Mouse (Mus musculus) embryonic facial prominence, embryonic 14.5 days (tissue): ENCODE measurements around the gene Fam234a. TPM values are rescaled to one million over a fixed set of nuclear protein-coding genes. Genes with fewer than 3 reads are reported as not detected.

Experiments
- ATAC-seq: fragments of 200-750 bp; cut with Nextera tagmentation; 2 replicates; pipeline ENCODE4 v1.8.0; 2017; ENCODE audit warnings: low read depth, moderate number of reproducible peaks, moderate TSS enrichment
- DNase-seq: peaks from one replicate; pipeline ENCODE4 v3.0.0-alpha.2; 2015; ENCODE audit warnings: low spot score
- H3K27ac ChIP-seq: fragments of 300-500 bp; sonication (generic); replicated peaks from 2 replicates; pipeline ENCODE4 v1.5.1; 2014; ENCODE audit warnings: low read depth, mild to moderate bottlenecking, low read length, moderate library complexity
- H3K27me3 ChIP-seq: fragments of 300-500 bp; sonication (generic); replicated peaks from 2 replicates; pipeline ENCODE4 v1.6.1; 2014; ENCODE audit warnings: low read length; ENCODE audit not compliant: control insufficient read depth, insufficient read depth
- H3K36me3 ChIP-seq: fragments of 300-500 bp; sonication (generic); 2 replicates; pipeline ENCODE4 v1.6.1; 2014; ENCODE audit warnings: low read length, mixed read lengths; ENCODE audit not compliant: control insufficient read depth, insufficient read depth
- H3K4me1 ChIP-seq: fragments of 300-500 bp; sonication (generic); 2 replicates; pipeline ENCODE4 v1.6.1; 2014; ENCODE audit warnings: antibody characterized with exemption, low read length; ENCODE audit not compliant: control insufficient read depth, insufficient read depth
- H3K4me2 ChIP-seq: fragments of 300-500 bp; sonication (generic); 2 replicates; pipeline ENCODE4 v1.6.1; 2014; ENCODE audit warnings: low read depth, mild to moderate bottlenecking, low read length, moderate library complexity, mixed read lengths
- H3K4me3 ChIP-seq: fragments of 300-500 bp; sonication (generic); 2 replicates; pipeline ENCODE4 v1.5.1; 2014; ENCODE audit warnings: low read depth, mild to moderate bottlenecking, low read length
- H3K9ac ChIP-seq: fragments of 300-500 bp; sonication (generic); 2 replicates; pipeline ENCODE4 v1.6.1; 2014; ENCODE audit warnings: low read depth, mild to moderate bottlenecking, low read length, moderate library complexity, mixed read lengths
- H3K9me3 ChIP-seq: fragments of 300-500 bp; sonication (generic); 2 replicates; pipeline ENCODE4 v1.6.1; 2016; ENCODE audit warnings: low read length; ENCODE audit not compliant: control insufficient read depth
- WGBS: fragments of 180-500 bp; shearing (Covaris S2); extraction: QIAGEN DNeasy Blood & Tissue Kit; methylation state at CpG from one replicate; pipeline ENCODE4 v1.1.7; 2014; 5-methylcytosine and 5-hydroxymethylcytosine counted together
- polyA plus RNA-seq: library from polyadenylated mRNA; unstranded; fragments of >200 nt; fragmentation: Nextera tagmentation; extraction: Ambion mirVana; gene quantifications from 2 replicates; pipeline ENCODE4 v1.2.1, GENCODE M21; 2014

Fam234a gene
- polyA plus RNA-seq, 1 experiment from 2014 or later: 39.4 TPM

- 95% methylated on average over 3 of the region's 3 CpGs for WGBS
- Histone ChIP-seq H3K4me2 (no peak overlapping the region), H3K4me3 (no peak overlapping the region), H3K4me1 (no peaks in the 10 kb centered on the region), H3K9me3 (no peaks in the 10 kb centered on the region), H3K36me3 (peaks cover 94% of the 10 kb centered on the region), H3K27ac (no peak overlapping the region), H3K9ac (no peak overlapping the region), H3K27me3 (no peaks in the 10 kb centered on the region)
- DNase-seq: no peak
- ATAC-seq: no peak
Measured at GRCm38 (mm10) chr17:26262384-26262783, 18.3 kb upstream of the Fam234a start.

GRCm38 (mm10) chr17:26261826-26262225, 17.8 kb upstream of the Fam234a start:
- Histone ChIP-seq H3K4me1 (no peaks in the 10 kb centered on the region), H3K27me3 (no peaks in the 10 kb centered on the region), H3K27ac (no peak overlapping the region), H3K4me2 (no peak overlapping the region), H3K36me3 (peaks cover 94% of the 10 kb centered on the region), H3K9ac (no peak overlapping the region), H3K9me3 (no peaks in the 10 kb centered on the region), H3K4me3 (no peak overlapping the region)
- 86% methylated on average over 4 of the region's 4 CpGs for WGBS
- ATAC-seq: no peak
- DNase-seq: no peak

- H3K27ac ChIP-seq: no peak overlapping the region
- DNase-seq (no peak), ATAC-seq (no peak)
- WGBS: 92% methylated on average over 7 of the region's 7 CpGs
- H3K4me2 ChIP-seq: no peak overlapping the region
- no peaks in the 10 kb centered on the region for H3K9me3 ChIP-seq
- H3K4me3 ChIP-seq: no peak overlapping the region
- H3K27me3 ChIP-seq: no peaks in the 10 kb centered on the region
- H3K4me1 ChIP-seq: 0 out of 2 replicates have a peak, but pooled peaks cover 10% of the 10 kb centered on the region
- H3K9ac ChIP-seq: no peak overlapping the region
- peaks cover 51% of the 10 kb centered on the region for H3K36me3 ChIP-seq
Measured at GRCm38 (mm10) chr17:26255313-26255712, 11.3 kb upstream of the Fam234a start.

- H3K27ac ChIP-seq: peak overlapping the region; percentile 99
- H3K9ac ChIP-seq: peak overlapping the region; percentile 99
- DNase-seq (no peak), ATAC-seq (peak; percentile 7)
- H3K9me3 ChIP-seq: no peaks in the 10 kb centered on the region
- no peaks in the 10 kb centered on the region for H3K27me3 ChIP-seq
- H3K4me1 ChIP-seq: 0 out of 2 replicates have a peak, but pooled peaks cover 10% of the 10 kb centered on the region
- H3K4me3 ChIP-seq: peak overlapping the region; percentile 97
- peaks cover 33% of the 10 kb centered on the region for H3K36me3 ChIP-seq
- 0% methylated on average over 11 of the region's 24 CpGs for WGBS
- H3K4me2 ChIP-seq: peak overlapping the region; percentile 90
Measured at GRCm38 (mm10) chr17:26253399-26253798, 9.4 kb upstream of the Fam234a start.

- WGBS: under 1% methylated on average over 31 of the region's 43 CpGs
- peak within 1 kb of the TSS; percentile 97 for H3K4me3 ChIP-seq
- no peaks in the 10 kb centered on the region for H3K27me3 ChIP-seq
- DNase-seq: peak; percentile 97
- peak within 1 kb of the TSS; percentile 99 for H3K27ac ChIP-seq
- H3K9ac ChIP-seq: peak within 1 kb of the TSS; percentile 99
- H3K4me1 ChIP-seq: 0 out of 2 replicates have a peak, but pooled peaks cover 10% of the 10 kb centered on the region
- H3K36me3 ChIP-seq: peaks cover 26% of the 10 kb centered on the region
- H3K9me3 ChIP-seq: no peaks in the 10 kb centered on the region
- peak within 1 kb of the TSS; percentile 90 for H3K4me2 ChIP-seq
- ATAC-seq: peak; percentile 97
Measured at GRCm38 (mm10) chr17:26252539-26253251, 8.7 kb upstream of the Fam234a start, which contains the start of gene Luc7l. Luc7l (plus strand) TSS chr17:26252896.

GRCm38 (mm10) chr17:26251886-26252538, 8.0 kb upstream of the Fam234a start:
- no peak for ATAC-seq
- Histone ChIP-seq H3K36me3 (peaks cover 20% of the 10 kb centered on the region), H3K9me3 (no peaks in the 10 kb centered on the region), H3K4me2 (peak overlapping the region; percentile 90), H3K27ac (peak overlapping the region; percentile 99), H3K27me3 (no peaks in the 10 kb centered on the region), H3K4me3 (peak overlapping the region; percentile 97), H3K4me1 (0 out of 2 replicates have a peak, but pooled peaks cover 10% of the 10 kb centered on the region), H3K9ac (peak overlapping the region; percentile 99; the same call in 1 of the 2 replicates)
- no peak for DNase-seq
- WGBS: 51% methylated on average over 4 of the region's 4 CpGs

- no peaks in the 10 kb centered on the region for H3K9me3 ChIP-seq
- H3K4me3 ChIP-seq: peak overlapping the region; percentile 84
- peak overlapping the region; percentile 74 for H3K9ac ChIP-seq
- peaks cover 6% of the 10 kb centered on the region for H3K4me1 ChIP-seq
- no peaks in the 10 kb centered on the region for H3K36me3 ChIP-seq
- H3K27me3 ChIP-seq: no peaks in the 10 kb centered on the region
- DNase-seq (peak; percentile 63), ATAC-seq (peak; percentile 80)
- peak overlapping the region; percentile 74 for H3K27ac ChIP-seq
- H3K4me2 ChIP-seq: peak overlapping the region; percentile 74
- under 1% methylated on average over 23 of the region's 32 CpGs for WGBS
Measured at GRCm38 (mm10) chr17:26243471-26244100, 456 bp downstream of the Fam234a start.

GRCm38 (mm10) chr17:26240990-26241389, 3.1 kb downstream of the Fam234a start:
- 75% methylated on average over 6 of the region's 6 CpGs for WGBS
- H3K36me3 ChIP-seq: no peaks in the 10 kb centered on the region
- DNase-seq (no peak), ATAC-seq (no peak)
- no peak overlapping the region for H3K4me3 ChIP-seq
- H3K27me3 ChIP-seq: no peaks in the 10 kb centered on the region
- peaks cover 6% of the 10 kb centered on the region for H3K4me1 ChIP-seq
- no peak overlapping the region for H3K27ac ChIP-seq
- H3K9me3 ChIP-seq: no peaks in the 10 kb centered on the region
- no peak overlapping the region for H3K9ac ChIP-seq
- H3K4me2 ChIP-seq: no peak overlapping the region
